Mouse (Mus musculus) intestine, postnatal 0 days (tissue): ENCODE measurements around the gene 4930524J08Rik. TPM values are rescaled to one million over a fixed set of nuclear protein-coding genes. Genes with fewer than 3 reads are reported as not detected.

ENCODE experiments used
- ATAC-seq: fragments of 200-750 bp; cut with Nextera tagmentation; 2 replicates; pipeline ENCODE4 v1.8.0; 2017; ENCODE audit warnings: mild to moderate bottlenecking, moderate TSS enrichment, moderate library complexity
- H3K27ac ChIP-seq: fragments of 300-500 bp; sonication (generic); 2 replicates; pipeline ENCODE4 v1.5.1; 2014; ENCODE audit warnings: mild to moderate bottlenecking, low read depth, low read length, moderate library complexity
- H3K27me3 ChIP-seq: fragments of 300-500 bp; sonication (generic); replicated peaks from 2 replicates; pipeline ENCODE4 v1.6.1; 2014; ENCODE audit warnings: low read length, mixed read lengths; ENCODE audit not compliant: control insufficient read depth, insufficient read depth
- H3K36me3 ChIP-seq: fragments of 300-500 bp; sonication (generic); 2 replicates; pipeline ENCODE4 v1.6.1; 2014; ENCODE audit warnings: mild to moderate bottlenecking, moderate library complexity; ENCODE audit not compliant: control insufficient read depth, insufficient read depth
- H3K4me1 ChIP-seq: fragments of 300-500 bp; sonication (generic); replicated peaks from 2 replicates; pipeline ENCODE4 v1.6.1; 2014; ENCODE audit warnings: antibody characterized with exemption, low read length, mixed read lengths; ENCODE audit not compliant: control insufficient read depth, insufficient read depth
- H3K4me2 ChIP-seq: fragments of 300-500 bp; sonication (generic); replicated peaks from 2 replicates; pipeline ENCODE4 v1.6.1; 2014; ENCODE audit warnings: low read depth, mild to moderate bottlenecking, moderate library complexity
- H3K4me3 ChIP-seq: fragments of 300-500 bp; sonication (generic); 2 replicates; pipeline ENCODE4 v1.5.1; 2014; ENCODE audit warnings: low read depth, low read length
- H3K9ac ChIP-seq: fragments of 300-500 bp; sonication (generic); 2 replicates; pipeline ENCODE4 v1.6.1; 2014; ENCODE audit warnings: mild to moderate bottlenecking, low read depth, low read length
- H3K9me3 ChIP-seq: fragments of 300-500 bp; sonication (generic); 2 replicates; pipeline ENCODE4 v1.6.1; 2016; ENCODE audit warnings: mixed run types; ENCODE audit not compliant: control insufficient read depth
- CTCF ChIP-seq: sonication (generic); IDR thresholded peaks from 2 replicates; pipeline ENCODE4 v1.5.1; 2016; ENCODE audit warnings: low read depth, mild to moderate bottlenecking, control low read depth, antibody characterized with exemption, moderate library complexity
- WGBS: fragments of 180-500 bp; shearing (Covaris S2); extraction: QIAGEN DNeasy Blood & Tissue Kit; methylation state at CpG from one replicate; pipeline ENCODE4 v1.1.7; 2014; 5-methylcytosine and 5-hydroxymethylcytosine counted together
- polyA plus RNA-seq: library from polyadenylated mRNA; unstranded; fragments of >200 nt; fragmentation: Nextera tagmentation; extraction: Ambion mirVana; gene quantifications from 2 replicates; pipeline ENCODE4 v1.2.1, GENCODE M21; 2015

The 4930524J08Rik gene
- 1.5 and 2.4 TPM in 2 replicates for polyA plus RNA-seq

DNA sequence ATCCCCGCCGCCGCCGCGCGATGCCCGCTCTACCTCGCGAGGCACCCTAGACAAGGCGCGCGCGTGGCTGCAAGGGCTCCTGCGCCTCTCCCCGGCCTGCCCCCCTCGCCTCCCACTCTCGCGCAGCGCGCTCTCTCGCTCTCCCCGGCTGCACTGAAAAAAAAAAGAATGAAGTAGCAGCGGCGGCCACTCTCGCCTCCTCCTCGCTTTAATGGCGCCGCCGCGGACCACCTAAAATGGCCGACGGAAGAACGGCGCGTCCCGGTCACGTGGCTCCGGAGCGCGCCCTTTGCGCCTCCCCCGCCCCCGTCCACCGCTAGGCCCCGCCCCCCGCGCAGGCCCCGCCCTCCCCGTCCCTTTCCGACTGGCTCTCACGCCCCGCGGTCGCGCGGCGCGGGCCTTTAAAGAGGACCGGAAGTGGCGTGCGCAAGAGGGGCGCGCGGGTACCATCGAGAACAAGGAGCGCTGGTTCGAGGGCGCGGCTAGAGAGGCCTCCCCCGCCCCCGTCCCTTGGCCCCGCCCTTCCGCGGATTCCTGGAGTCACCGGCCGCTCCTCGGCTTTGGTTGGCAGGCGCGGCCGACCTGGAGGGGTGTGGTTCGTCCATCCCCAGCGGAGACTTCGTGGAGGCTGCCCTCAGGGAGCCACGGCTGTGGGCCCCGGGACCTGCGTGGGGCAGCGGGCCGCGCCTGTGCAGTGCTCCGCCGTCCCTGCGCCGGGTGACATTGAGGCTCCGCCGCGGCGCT lies at the start of gene 4930524J08Rik, which contains the start of gene Hnrnpd:
4930524J08Rik (plus strand) TSS at position 363 of the 744 bp plus-strand sequence.
Hnrnpd (minus strand) TSS at position 240 of the 744 bp plus-strand sequence.
- peak within 1 kb of the TSS; percentile 72 for H3K4me2 ChIP-seq
- H3K4me1 ChIP-seq, result peaks cover 6% of the 10 kb centered on the region
- ATAC-seq, result peak; percentile 98
- peak; percentile 20; the same call in 1 of the 2 replicates for TF ChIP-seq CTCF
- peak within 1 kb of the TSS; percentile 98 for H3K9ac ChIP-seq
- peak within 1 kb of the TSS; percentile 98 for H3K4me3 ChIP-seq
- 0 out of 2 replicates have a peak, but pooled peaks cover under 1% of the 10 kb centered on the region for H3K36me3 ChIP-seq
- H3K27me3 ChIP-seq, result no peaks in the 10 kb centered on the region
- H3K9me3 ChIP-seq, result no peaks in the 10 kb centered on the region
- peak within 1 kb of the TSS; percentile 99 for H3K27ac ChIP-seq
- under 1% methylated on average over 82 of the region's 97 CpGs for WGBS

GRCm38 (mm10) chr5:99931910-99932309 lies 47.0 kb upstream of the 4930524J08Rik start:
- Histone ChIP-seq H3K36me3 (no peaks in the 10 kb centered on the region), H3K4me2 (no peak overlapping the region), H3K27me3 (no peaks in the 10 kb centered on the region), H3K27ac (no peak overlapping the region), H3K9me3 (no peaks in the 10 kb centered on the region), H3K4me3 (no peak overlapping the region), H3K9ac (no peak overlapping the region), H3K4me1 (no peaks in the 10 kb centered on the region)
- TF ChIP-seq CTCF, result no peak
- WGBS, result 82% methylated on average over 6 of the region's 6 CpGs
- ATAC-seq, result no peak

- Histone ChIP-seq H3K27ac (no peak overlapping the region), H3K9ac (no peak overlapping the region), H3K4me3 (no peak overlapping the region), H3K4me2 (no peak overlapping the region), H3K36me3 (no peaks in the 10 kb centered on the region), H3K9me3 (no peaks in the 10 kb centered on the region), H3K4me1 (no peaks in the 10 kb centered on the region), H3K27me3 (no peaks in the 10 kb centered on the region)
- 77% methylated on average over 3 of the region's 3 CpGs for WGBS
- TF ChIP-seq CTCF, result no peak
- no peak for ATAC-seq
These were observed 39.4 kb upstream of the 4930524J08Rik start for GRCm38 (mm10) chr5:99939440-99939839.

DNA sequence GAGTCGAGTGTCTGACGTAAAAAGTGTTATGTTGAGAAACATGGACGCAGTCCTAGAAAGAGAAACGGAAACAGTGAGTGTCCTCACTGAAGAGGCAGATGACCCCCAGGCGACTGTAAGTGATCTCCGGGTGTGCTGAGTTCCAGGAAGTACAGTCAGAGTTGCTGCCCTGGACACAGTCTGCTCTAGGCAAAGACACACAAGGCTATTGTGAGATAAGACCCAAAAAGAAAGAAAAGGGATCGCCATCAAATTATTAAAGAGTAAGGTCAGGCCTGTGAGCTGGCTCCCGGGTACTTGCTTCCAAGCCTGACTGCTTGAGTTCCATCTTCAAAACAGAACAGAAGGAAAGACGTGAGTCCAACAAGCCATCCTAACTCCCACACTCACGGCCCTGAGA lies 37.6 kb upstream of the 4930524J08Rik start:
- H3K27ac ChIP-seq, result no peak overlapping the region
- no peaks in the 10 kb centered on the region for H3K4me1 ChIP-seq
- H3K36me3 ChIP-seq, result no peaks in the 10 kb centered on the region
- H3K27me3 ChIP-seq, result no peaks in the 10 kb centered on the region
- no peak overlapping the region for H3K9ac ChIP-seq
- no peaks in the 10 kb centered on the region for H3K9me3 ChIP-seq
- no peak overlapping the region for H3K4me2 ChIP-seq
- no peak for ATAC-seq
- TF ChIP-seq CTCF, result no peak
- no peak overlapping the region for H3K4me3 ChIP-seq
- 78% methylated on average over 10 of the region's 10 CpGs for WGBS

DNA sequence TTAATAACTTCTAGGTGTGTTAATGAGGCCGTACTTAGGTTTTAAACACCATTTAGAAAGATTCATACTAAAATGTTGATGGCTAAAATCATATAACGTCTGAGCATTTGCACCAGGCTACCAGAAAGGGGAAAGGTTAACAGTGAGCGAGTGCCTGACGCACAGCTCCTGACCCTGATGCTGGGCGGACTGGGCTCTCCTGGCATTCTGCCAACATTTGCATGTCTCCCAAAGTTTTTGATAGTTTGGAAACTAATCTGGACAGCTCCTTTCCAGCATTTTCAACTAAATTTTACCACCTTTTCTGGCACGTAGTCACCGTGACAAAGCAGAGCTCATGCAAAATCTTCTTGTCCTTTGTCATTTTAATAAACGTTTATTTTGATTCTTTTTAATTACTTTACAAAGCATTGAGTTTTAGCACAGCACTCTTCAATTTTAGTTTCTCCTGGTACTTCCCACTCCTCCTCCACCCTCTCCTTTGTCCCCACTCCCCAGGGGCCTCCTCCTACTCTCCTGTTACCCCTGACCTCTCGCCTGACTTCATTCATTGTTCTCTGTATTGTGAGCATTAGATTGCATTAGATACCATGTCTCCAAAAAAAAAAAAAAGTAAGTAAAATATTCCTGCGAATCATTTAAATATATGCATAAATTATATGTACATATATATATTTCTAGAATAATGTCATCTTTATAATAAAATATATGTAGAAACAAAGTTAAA lies 36.9 kb upstream of the 4930524J08Rik start:
- no peaks in the 10 kb centered on the region for H3K4me1 ChIP-seq
- H3K27ac ChIP-seq, result no peak overlapping the region
- no peak overlapping the region for H3K4me2 ChIP-seq
- H3K9ac ChIP-seq, result no peak overlapping the region
- no peak for TF ChIP-seq CTCF
- no peaks in the 10 kb centered on the region for H3K9me3 ChIP-seq
- no peak overlapping the region for H3K4me3 ChIP-seq
- WGBS, result 61% methylated on average over 10 of the region's 10 CpGs
- H3K27me3 ChIP-seq, result no peaks in the 10 kb centered on the region
- no peak for ATAC-seq
- H3K36me3 ChIP-seq, result no peaks in the 10 kb centered on the region

DNA sequence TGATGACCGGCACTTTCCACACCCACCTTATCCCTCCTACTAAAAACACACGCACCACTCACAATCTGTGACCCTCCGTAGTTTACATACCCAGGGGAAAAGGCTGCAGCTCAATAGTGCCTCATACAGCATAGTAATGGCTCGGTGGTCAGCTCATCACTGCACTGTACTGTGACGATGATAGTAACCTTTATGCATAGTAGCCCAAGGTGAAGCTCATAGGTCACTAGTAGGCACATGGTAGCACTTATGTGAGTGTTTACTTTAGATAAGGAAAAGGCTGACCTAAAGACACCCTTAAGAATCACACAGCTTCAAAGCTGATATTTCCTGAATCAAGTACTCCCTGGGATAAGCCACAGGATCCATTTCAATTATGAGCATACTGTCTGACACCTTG lies 26.3 kb upstream of the 4930524J08Rik start:
- no peak overlapping the region for H3K27ac ChIP-seq
- peak; percentile 64 for ATAC-seq
- WGBS, result 68% methylated on average over 5 of the region's 5 CpGs

More for the DNA sequence above, 26.3 kb upstream of the 4930524J08Rik start:
- H3K9ac ChIP-seq, result no peak overlapping the region
- H3K36me3 ChIP-seq, result 0 out of 2 replicates have a peak, but pooled peaks cover 7% of the 10 kb centered on the region
- no peaks in the 10 kb centered on the region for H3K27me3 ChIP-seq
- no peaks in the 10 kb centered on the region for H3K4me1 ChIP-seq
- H3K4me2 ChIP-seq, result no peak overlapping the region
- no peak for TF ChIP-seq CTCF
- no peaks in the 10 kb centered on the region for H3K9me3 ChIP-seq
- H3K4me3 ChIP-seq, result no peak overlapping the region
